Mouse (Mus musculus) liver, embryonic 15.5 days (tissue): Measurements from ENCODE around the gene Cdc42bpb. TPM values are rescaled to one million over a fixed set of nuclear protein-coding genes. Genes with fewer than 3 reads are reported as not detected.

Source experiments
- ATAC-seq: fragments of 200-750 bp; cut with Nextera tagmentation; 2 replicates; pipeline ENCODE4 v1.8.0; 2017; ENCODE audit warnings: moderate number of reproducible peaks, mild to moderate bottlenecking, moderate library complexity; ENCODE audit not compliant: insufficient read depth
- H3K27ac ChIP-seq: fragments of 300-500 bp; sonication (generic); replicated peaks from 2 replicates; pipeline ENCODE4 v1.5.1; 2015; ENCODE audit warnings: mild to moderate bottlenecking, inconsistent platforms
- H3K27me3 ChIP-seq: fragments of 300-500 bp; sonication (generic); 2 replicates; pipeline ENCODE4 v1.6.1; 2015; ENCODE audit warnings: mild to moderate bottlenecking, inconsistent platforms
- H3K36me3 ChIP-seq: fragments of 300-500 bp; sonication (generic); replicated peaks from 2 replicates; pipeline ENCODE4 v1.6.1; 2015; ENCODE audit warnings: moderate library complexity, mild to moderate bottlenecking, inconsistent platforms
- H3K4me1 ChIP-seq: fragments of 300-500 bp; sonication (generic); replicated peaks from 2 replicates; pipeline ENCODE4 v1.6.1; 2015; ENCODE audit warnings: inconsistent platforms
- H3K4me2 ChIP-seq: fragments of 300-500 bp; sonication (generic); 2 replicates; pipeline ENCODE4 v1.6.1; 2015; ENCODE audit warnings: moderate library complexity, mild to moderate bottlenecking, inconsistent platforms
- H3K4me3 ChIP-seq: fragments of 300-500 bp; sonication (generic); replicated peaks from 2 replicates; pipeline ENCODE4 v1.5.1; 2015; ENCODE audit warnings: mild to moderate bottlenecking, inconsistent platforms
- H3K9ac ChIP-seq: fragments of 300-500 bp; sonication (generic); 2 replicates; pipeline ENCODE4 v1.6.1; 2015; ENCODE audit warnings: moderate library complexity, mild to moderate bottlenecking, inconsistent platforms
- H3K9me3 ChIP-seq: fragments of 300-500 bp; sonication (generic); replicated peaks from 2 replicates; pipeline ENCODE4 v1.6.1; 2016; ENCODE audit warnings: inconsistent platforms
- WGBS: fragments of 180-500 bp; shearing (Covaris S2); methylation state at CpG from one replicate; pipeline ENCODE4 v1.1.7; 2015; ENCODE audit warnings: mixed read lengths; ENCODE audit not compliant: insufficient replicate concordance; 5-methylcytosine and 5-hydroxymethylcytosine counted together
- polyA plus RNA-seq: library from polyadenylated mRNA; unstranded; fragments of >200 nt; fragmentation: Nextera tagmentation; extraction: Ambion mirVana; gene quantifications from 2 replicates; pipeline ENCODE4 v1.2.1, GENCODE M21; 2015

Cdc42bpb gene
- polyA plus RNA-seq, 1 experiment from 2014 or later, result 6.6 TPM

DNA sequence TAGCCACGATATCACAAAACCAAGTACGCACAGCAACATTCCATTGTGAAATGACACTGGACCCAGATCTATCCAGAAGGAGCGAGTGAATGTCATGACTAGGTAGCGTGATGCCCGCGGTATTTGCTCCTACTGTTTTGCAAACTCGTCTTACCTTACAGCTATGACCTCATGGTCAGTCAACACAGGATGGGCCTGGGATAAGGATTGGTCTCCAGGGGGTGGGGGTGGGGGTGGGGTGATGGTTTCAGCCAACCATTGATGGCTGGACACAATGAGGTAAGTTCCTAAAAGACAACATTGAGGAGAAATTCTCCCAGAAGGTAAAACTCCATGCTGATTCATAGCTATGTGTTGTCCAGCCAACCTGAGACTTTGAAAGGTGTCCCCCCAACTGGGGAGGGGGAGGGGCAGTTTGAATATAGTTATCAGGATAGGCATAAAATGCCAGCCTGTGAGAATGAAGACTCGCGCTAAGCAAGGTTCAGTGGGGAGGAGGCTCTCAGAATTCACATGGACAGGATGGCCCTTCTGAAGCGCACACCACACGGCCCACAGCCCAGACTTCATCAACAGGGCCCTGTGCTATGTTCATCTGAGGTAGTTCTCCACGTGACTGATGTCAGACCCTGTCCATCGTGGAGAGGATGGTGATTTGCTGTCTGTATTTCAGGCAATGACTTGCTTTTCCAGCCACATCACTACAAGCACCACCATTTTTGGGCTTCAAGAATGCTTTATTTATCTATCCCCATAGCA is 8.5 kb upstream of the Cdc42bpb start:
- H3K4me1 ChIP-seq, result peaks cover 7% of the 10 kb centered on the region; the same call in 1 of the 2 replicates

DNA sequence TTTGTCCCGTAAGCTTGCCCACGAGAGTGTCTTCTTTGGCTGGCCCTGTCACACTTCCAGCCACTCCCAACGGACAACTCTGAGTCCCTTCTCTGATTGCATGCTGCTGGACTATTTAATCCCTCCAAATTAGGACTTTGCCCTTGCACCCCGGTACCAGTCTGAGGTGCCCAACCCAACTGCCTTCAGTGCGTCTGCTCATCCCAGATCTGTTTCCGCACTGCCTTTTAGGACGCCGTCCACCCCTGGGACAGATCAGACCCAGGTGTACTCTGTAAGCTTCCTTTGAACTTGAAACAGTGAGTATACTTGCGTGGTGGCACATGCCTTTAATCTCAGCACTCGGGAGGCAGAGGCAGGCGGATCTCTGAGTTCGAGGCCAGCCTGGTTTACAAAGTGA is 1.3 kb upstream of the Cdc42bpb start:
- peak overlapping the region; percentile 74; the same call in 1 of the 2 replicates for H3K4me2 ChIP-seq
- peaks cover 23% of the 10 kb centered on the region for H3K4me1 ChIP-seq
- no peaks in the 10 kb centered on the region for H3K36me3 ChIP-seq
- no peak overlapping the region for H3K4me3 ChIP-seq
- 64% methylated on average over 12 of the region's 12 CpGs for WGBS
- H3K27me3 ChIP-seq, result peaks cover 87% of the 10 kb centered on the region
- no peak for ATAC-seq
- no peak overlapping the region for H3K27ac ChIP-seq
- no peak overlapping the region for H3K9ac ChIP-seq
- no peaks in the 10 kb centered on the region for H3K9me3 ChIP-seq

More for the DNA sequence above, 8.5 kb upstream of the Cdc42bpb start:
- peaks cover 25% of the 10 kb centered on the region for H3K27me3 ChIP-seq
- WGBS, result 64% methylated on average over 13 of the region's 13 CpGs
- ATAC-seq, result no peak
- H3K9ac ChIP-seq, result no peak overlapping the region
- H3K4me3 ChIP-seq, result no peak overlapping the region
- H3K36me3 ChIP-seq, result no peaks in the 10 kb centered on the region
- peak overlapping the region; percentile 19; the same call in 1 of the 2 replicates for H3K27ac ChIP-seq
- H3K4me2 ChIP-seq, result no peak overlapping the region
- no peaks in the 10 kb centered on the region for H3K9me3 ChIP-seq

DNA sequence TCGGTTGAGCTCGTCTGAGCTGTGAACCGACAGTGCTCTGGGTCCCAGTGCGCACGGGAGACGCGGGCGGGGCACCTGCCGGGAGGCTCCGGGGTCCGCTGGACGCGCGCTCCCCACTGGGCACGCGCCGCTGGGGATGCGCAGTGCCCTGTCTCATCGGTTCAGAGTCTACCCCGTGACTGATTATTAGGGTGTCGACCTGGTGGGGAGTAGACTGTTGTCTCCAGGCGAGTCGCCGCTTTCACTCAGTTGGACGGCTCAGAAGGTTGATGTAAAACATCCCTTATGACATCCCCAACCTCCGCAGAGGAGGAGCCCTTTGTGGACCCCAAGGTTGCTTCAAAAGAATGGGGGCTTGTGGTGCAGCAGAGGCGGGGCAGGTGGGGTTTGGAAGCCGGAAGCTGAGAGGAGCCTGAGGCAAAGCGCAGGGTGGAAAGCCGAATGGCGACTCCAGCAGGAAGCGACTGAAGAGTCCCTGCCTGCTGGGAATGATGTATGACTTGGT is 520 bp upstream of the Cdc42bpb start:
- Histone ChIP-seq H3K4me3 (peak overlapping the region; percentile 68), H3K9ac (peak overlapping the region; percentile 59), H3K27ac (0 out of 2 replicates have a peak overlapping the region, but pooled peaks have one; percentile 41), H3K4me2 (peak overlapping the region; percentile 74), H3K36me3 (no peaks in the 10 kb centered on the region), H3K4me1 (peaks cover 23% of the 10 kb centered on the region), H3K27me3 (peaks cover 80% of the 10 kb centered on the region), H3K9me3 (no peaks in the 10 kb centered on the region)
- peak; percentile 22 for ATAC-seq
- WGBS, result under 1% methylated on average over 32 of the region's 32 CpGs

DNA sequence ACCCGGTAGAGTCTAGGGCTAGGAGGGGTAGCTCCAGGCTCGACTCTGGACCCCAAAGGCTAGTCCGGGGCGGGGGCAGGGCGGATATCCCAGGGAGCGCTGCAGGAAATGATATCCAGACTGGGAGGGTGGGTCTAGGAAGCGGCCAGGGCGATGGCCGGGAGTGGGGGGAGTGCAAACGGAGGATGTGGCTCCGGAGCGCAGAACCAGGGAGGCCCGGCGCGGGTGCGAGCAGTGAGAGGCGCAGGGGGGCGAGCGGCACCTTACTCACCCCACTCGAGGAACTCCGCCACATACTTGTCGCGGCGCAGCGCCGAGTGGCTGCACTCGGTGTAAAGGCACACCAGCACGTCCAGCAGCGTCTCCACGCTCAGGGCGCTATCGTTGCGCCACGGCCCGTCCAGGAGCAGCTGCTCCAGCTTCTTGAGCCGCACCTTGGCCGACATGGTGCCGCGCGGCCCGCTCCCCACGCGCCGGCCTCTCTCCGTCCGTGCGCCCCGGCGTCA is 639 bp downstream of the Cdc42bpb start:
- peak; percentile 6 for ATAC-seq
- Histone ChIP-seq H3K4me2 (peak overlapping the region; percentile 74), H3K9me3 (no peaks in the 10 kb centered on the region), H3K4me1 (peaks cover 25% of the 10 kb centered on the region), H3K4me3 (peak overlapping the region; percentile 68), H3K27me3 (peaks cover 78% of the 10 kb centered on the region), H3K27ac (peak overlapping the region; percentile 80), H3K9ac (peak overlapping the region; percentile 59), H3K36me3 (no peaks in the 10 kb centered on the region)
- WGBS, result under 1% methylated on average over 40 of the region's 49 CpGs

DNA sequence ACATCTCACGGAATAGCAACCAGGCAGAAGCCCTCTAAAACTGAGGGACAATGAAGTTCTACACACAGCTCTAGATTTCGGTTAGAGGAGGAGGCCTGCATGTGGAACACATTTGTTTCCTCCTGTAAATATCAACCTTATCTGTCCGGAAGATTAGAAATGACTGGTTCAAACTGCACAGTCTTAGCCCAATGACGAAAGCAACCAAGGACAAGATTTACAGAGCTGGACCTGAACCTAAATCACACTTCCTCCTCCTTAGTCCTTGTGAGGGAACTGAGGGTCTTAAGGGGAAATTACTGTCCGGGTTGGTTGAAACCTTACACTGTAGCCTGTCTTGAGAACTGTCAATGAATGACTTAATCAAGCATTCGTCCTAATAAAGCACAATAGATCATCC is 1.5 kb downstream of the Cdc42bpb start:
- Histone ChIP-seq H3K9ac (no peak overlapping the region), H3K4me2 (peak overlapping the region; percentile 74), H3K9me3 (no peaks in the 10 kb centered on the region), H3K4me1 (peaks cover 29% of the 10 kb centered on the region), H3K36me3 (no peaks in the 10 kb centered on the region), H3K4me3 (peak overlapping the region; percentile 68), H3K27ac (peak overlapping the region; percentile 63; the same call in 1 of the 2 replicates), H3K27me3 (peaks cover 70% of the 10 kb centered on the region)
- 9% methylated on average over 6 of the region's 6 CpGs for WGBS
- no peak for ATAC-seq

DNA sequence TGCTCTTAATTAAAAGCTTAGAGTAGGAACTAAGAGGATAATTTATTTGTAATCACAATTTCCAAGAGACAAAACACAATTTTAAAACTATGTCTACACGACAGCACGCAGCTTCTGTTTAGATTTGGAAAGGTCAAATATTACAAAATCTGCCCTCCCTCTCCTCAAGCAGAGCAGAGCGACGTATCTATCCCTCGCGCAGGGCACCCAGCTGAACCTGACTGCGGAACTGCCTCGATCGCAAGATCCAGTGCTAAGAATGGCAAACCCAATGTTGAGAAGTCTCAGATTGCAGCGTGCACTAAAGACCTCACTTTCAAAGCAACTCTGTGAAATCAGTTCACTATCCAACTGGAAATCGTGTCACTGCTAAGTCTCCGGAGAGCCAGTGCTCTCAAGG is 2.0 kb downstream of the Cdc42bpb start:
- Histone ChIP-seq H3K27me3 (peaks cover 66% of the 10 kb centered on the region), H3K4me3 (peak overlapping the region; percentile 68), H3K9ac (no peak overlapping the region), H3K4me1 (peaks cover 33% of the 10 kb centered on the region), H3K36me3 (no peaks in the 10 kb centered on the region), H3K4me2 (peak overlapping the region; percentile 74), H3K27ac (peak overlapping the region; percentile 63; the same call in 1 of the 2 replicates), H3K9me3 (no peaks in the 10 kb centered on the region)
- 56% methylated on average over 12 of the region's 12 CpGs for WGBS
- ATAC-seq, result no peak

DNA sequence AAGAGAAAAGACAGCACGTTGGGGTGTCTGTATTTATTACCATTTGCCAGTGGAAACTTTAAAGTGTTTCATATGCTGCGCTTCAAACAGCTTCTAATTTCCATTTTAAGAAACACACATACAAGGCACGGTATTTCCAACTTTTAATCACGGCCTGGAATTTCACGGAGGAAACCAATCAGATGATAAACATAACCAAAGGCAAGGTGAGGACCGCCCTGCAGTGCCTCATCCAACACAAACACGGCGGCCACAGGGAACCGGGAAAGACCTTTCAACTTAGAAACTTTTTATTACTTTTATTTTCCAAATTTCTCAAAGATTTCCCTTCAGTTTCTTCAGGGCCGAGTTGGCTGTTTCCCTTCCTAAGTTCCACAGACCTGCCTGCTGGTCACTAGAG is 2.8 kb downstream of the Cdc42bpb start:
- H3K9ac ChIP-seq, result no peak overlapping the region
- 62% methylated on average over 10 of the region's 10 CpGs for WGBS
- peaks cover 60% of the 10 kb centered on the region for H3K27me3 ChIP-seq
- peak overlapping the region; percentile 74; the same call in 1 of the 2 replicates for H3K4me2 ChIP-seq
- no peak overlapping the region for H3K4me3 ChIP-seq
- peaks cover 42% of the 10 kb centered on the region for H3K4me1 ChIP-seq
- ATAC-seq, result no peak
- H3K36me3 ChIP-seq, result no peaks in the 10 kb centered on the region
- H3K9me3 ChIP-seq, result no peaks in the 10 kb centered on the region
- no peak overlapping the region for H3K27ac ChIP-seq

DNA sequence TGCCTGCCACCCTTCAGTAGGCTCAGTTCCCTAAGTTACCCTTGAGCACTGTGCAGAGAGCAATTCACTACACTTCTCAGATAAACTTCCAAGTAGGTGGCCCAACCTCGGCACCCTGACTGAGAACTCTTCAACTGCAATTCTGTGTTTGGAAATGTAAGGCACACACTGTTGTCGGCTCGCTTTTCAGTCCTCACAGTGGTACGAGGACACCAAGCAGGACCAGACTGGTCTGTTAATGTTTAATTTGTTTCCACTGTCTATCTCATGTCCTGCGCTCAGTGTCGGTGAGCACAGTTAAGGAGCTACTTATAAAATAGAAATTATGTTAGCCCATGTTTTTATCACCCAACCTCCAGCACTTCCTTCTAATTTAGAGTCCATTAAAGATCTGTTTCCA is 4.1 kb downstream of the Cdc42bpb start:
- peak overlapping the region; percentile 33; the same call in 1 of the 2 replicates for H3K4me2 ChIP-seq
- no peak overlapping the region for H3K4me3 ChIP-seq

DNA sequence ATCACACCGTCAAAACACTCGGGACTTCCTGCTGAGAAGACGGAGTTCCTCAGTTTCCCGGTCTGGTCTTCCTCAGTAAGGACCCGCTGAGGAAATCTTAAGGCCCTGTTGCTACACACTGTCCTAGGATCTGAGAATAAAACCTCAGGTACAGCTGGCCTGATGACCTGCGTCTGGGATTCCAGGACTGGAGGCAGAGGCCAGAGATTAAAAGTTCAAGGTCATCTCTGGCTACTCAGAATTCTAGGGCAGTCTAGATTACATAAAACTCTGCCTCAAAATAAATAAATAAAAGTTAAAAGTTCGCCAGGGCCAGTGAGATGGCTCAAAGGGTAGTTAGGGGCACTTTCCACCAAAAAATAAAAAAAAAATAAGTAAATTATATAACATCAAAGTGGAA is 5.6 kb downstream of the Cdc42bpb start:
- Histone ChIP-seq H3K4me3 (no peak overlapping the region), H3K4me2 (no peak overlapping the region), H3K36me3 (no peaks in the 10 kb centered on the region), H3K4me1 (peaks cover 44% of the 10 kb centered on the region), H3K9me3 (no peaks in the 10 kb centered on the region), H3K27ac (no peak overlapping the region; the same call in 1 of the 2 replicates), H3K9ac (no peak overlapping the region), H3K27me3 (peaks cover 31% of the 10 kb centered on the region)
- no peak for ATAC-seq
- WGBS, result 68% methylated on average over 7 of the region's 7 CpGs

More for the DNA sequence above, 4.1 kb downstream of the Cdc42bpb start:
- H3K4me1 ChIP-seq, result peaks cover 45% of the 10 kb centered on the region
- no peaks in the 10 kb centered on the region for H3K36me3 ChIP-seq
- H3K27me3 ChIP-seq, result peaks cover 46% of the 10 kb centered on the region
- WGBS, result 69% methylated on average over 6 of the region's 6 CpGs
- H3K27ac ChIP-seq, result peak overlapping the region; percentile 68
- no peaks in the 10 kb centered on the region for H3K9me3 ChIP-seq
- H3K9ac ChIP-seq, result no peak overlapping the region
- ATAC-seq, result no peak

DNA sequence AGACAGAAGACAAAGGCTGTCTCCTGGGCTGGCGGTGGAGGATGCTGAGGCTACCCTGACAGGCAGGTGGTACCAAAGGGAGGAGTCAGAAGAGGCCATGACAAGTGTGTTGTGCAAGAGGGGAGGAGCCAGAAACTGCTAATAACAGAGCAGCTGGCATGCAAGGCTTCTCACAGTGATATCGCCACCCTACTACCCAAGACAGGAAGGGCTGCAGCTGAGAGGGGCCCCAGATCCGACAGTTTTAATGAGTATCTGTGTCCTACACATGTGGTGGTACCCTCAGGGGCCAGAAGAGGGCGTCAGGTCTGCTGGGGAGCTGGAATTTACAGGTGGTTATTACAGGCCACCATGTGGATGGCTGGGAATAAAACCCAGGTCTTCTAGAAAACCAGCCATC is 7.3 kb downstream of the Cdc42bpb start:
- Histone ChIP-seq H3K27me3 (peaks cover 15% of the 10 kb centered on the region; the same call in 1 of the 2 replicates), H3K4me2 (no peak overlapping the region), H3K4me1 (peaks cover 42% of the 10 kb centered on the region), H3K4me3 (no peak overlapping the region), H3K27ac (no peak overlapping the region), H3K9ac (no peak overlapping the region), H3K9me3 (no peaks in the 10 kb centered on the region), H3K36me3 (no peaks in the 10 kb centered on the region)
- ATAC-seq, result peak; percentile 43; the same call in 1 of the 2 replicates
- WGBS, result 27% methylated on average over 4 of the region's 4 CpGs

DNA sequence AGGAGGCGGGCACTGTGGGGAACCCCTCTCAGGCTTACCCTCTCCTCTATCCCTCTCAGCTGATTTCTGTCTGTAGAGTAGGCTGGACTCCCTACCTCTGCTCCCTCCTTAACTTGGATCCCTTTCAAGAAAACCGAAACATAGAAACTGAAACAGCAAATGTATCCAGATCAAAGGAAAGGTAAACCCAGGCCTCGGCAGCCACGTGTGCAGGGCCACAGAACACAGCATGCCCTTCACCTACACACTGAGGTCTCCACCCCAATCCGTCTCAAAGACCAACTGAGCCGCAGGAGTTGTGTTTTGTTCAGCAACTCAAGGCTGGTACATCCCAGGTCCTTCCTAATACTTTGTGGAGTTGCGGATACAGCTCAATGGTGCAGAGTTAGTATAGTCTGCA is 10.5 kb downstream of the Cdc42bpb start:
- WGBS, result 68% methylated on average over 7 of the region's 7 CpGs
- no peaks in the 10 kb centered on the region for H3K9me3 ChIP-seq
- H3K27me3 ChIP-seq, result no peaks in the 10 kb centered on the region
- no peak overlapping the region for H3K4me2 ChIP-seq
- H3K27ac ChIP-seq, result no peak overlapping the region
- H3K9ac ChIP-seq, result no peak overlapping the region
- H3K36me3 ChIP-seq, result no peaks in the 10 kb centered on the region
- no peak overlapping the region for H3K4me3 ChIP-seq
- peaks cover 49% of the 10 kb centered on the region for H3K4me1 ChIP-seq
- 0 out of 2 replicates have a peak, but pooled peaks have one; percentile 18 for ATAC-seq
